Mouse (Mus musculus) cerebellum, postnatal 4 days (tissue): Measurements from ENCODE around the gene Cnot1.

Experiments
- DNase-seq, 2 experiments: peaks; one replicate each; pipeline ENCODE4 v3.0.0; 2022; ENCODE audit warnings: low spot score in 2 of 2, mixed read lengths in 1 of 2

The Cnot1 gene

DNA sequence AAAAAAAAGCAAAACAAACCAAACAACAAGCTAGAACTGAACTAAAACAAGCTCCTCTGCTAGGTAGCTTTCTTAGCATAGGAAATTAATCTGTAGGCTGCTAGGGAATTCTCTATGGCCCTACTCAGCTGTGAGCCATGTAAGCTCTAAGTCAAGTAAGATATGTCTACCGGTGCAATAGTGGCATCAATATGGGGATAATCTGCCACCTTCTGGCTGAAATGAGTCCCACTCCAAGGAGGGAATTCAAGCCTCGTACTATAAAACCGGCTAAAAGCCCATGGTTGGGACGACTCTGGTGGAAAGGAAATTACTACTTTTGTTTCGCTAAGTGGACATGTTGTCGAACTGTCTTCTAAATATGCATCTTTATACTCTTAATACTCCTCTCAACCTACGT lies 68.7 kb downstream of the Cnot1 start:
- DNase-seq = no peak

DNA sequence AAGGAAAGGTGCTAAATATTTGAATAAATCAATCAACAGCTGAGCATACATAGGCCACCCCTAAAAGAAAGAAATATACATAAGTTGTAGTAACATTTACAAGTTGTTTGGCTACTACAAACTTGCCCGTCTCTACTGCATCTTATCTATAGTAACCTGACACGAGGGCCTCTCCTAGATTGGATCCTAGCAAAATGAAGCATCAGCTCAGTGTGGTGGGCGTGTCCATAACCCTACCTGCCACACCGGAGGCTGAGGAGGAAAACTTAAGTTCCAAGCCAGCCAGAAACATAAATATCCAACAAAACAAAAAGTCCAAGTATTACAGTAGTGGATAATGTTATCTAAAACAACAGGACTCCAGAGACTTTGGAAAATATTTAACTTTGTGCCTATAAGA lies 79.6 kb downstream of the Cnot1 start:
- no peak for DNase-seq

- DNase-seq = no peak
Measured at GRCm38 (mm10) chr8:95716546-95717335, 90.5 kb downstream of the Cnot1 start.

- peak; percentile 60 to 79 for DNase-seq
Measured at GRCm38 (mm10) chr8:95715676-95716531, 91.4 kb downstream of the Cnot1 start, which contains the start of gene Setd6. Setd6 (plus strand) TSS chr8:95715881.

DNA sequence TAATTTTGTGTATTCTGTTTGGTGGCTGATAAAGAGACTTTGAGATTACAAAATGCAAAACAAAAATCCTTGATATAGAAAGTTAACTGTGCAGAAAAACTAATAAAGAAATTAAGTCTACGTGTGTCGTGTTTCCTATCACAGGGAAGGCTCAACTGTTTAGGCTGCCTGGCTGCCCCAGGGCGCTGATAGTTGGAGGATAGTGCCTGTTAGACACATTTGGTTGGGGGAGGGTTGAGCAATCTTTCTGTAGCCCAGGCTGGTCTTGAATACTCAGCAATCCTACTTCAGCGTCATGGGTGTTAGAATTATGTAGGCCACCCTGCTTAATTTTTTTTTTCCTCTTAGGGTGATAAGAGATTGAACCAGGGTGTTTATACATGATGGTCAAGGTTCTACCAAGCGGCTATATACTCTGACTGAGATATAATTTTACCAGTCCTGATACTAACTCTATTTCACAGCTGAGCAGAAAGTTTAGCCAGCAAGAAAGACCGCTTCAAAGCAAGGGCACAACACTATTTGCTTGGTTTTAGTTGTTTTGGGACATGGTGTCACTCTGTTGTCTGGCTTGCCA lies 92.3 kb downstream of the Cnot1 start:
- DNase-seq = no peak

- no peak for DNase-seq
Measured at GRCm38 (mm10) chr8:95714367-95714766, 92.9 kb downstream of the Cnot1 start.

- peak in 1 of 2 experiments; percentile 69 for DNase-seq
Measured at GRCm38 (mm10) chr8:95713100-95714010, 93.9 kb downstream of the Cnot1 start.

- no peak for DNase-seq
Measured at GRCm38 (mm10) chr8:95712395-95712794, 94.9 kb downstream of the Cnot1 start.

GRCm38 (mm10) chr8:95711029-95711428 lies 96.2 kb downstream of the Cnot1 start:
- DNase-seq = no peak

DNA sequence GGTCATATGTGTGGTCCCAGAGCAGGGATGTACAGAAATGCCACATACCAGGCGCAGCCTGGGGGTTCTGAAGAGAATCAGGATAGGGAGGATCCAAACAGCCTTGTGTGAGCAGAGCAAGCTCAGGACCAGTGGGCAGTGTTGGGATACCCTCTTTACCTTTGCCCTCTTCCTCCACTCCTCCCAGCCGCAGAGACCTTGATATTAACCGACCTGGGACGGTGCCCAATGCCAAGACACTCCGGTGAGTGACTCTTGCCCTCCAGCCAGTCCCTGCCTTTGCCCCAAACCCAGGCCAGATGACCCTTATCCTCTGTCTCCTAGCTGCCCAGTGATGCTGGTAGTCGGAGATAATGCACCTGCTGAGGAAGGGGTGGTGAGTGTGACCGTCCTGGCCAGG lies 97.7 kb downstream of the Cnot1 start:
- DNase-seq = no peak

DNA sequence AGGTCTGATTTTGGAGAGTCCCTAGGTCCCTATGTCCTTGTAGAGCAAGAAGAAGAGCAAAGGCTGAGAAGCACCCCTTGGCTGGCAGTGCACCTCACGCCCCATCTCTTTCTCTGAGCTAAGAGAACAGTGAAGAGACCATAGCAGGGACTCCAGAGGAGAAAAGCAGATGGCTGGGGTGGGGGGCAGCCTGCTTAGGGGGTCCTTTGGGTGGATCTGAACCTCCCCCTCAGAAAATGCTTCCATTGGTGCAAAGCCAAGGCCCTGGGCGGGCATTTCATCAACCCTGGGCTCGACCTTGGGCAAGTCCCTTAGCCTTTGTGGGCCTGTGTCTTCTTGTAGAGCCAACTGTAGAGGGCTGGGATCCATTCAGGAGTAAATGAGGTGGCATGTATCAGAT lies 102.7 kb downstream of the Cnot1 start:
- DNase-seq = peak in 1 of 2 experiments; percentile 16

- DNase-seq = peak; percentile 57 to 82
Measured at GRCm38 (mm10) chr8:95703461-95704260, 103.6 kb downstream of the Cnot1 start.

DNA sequence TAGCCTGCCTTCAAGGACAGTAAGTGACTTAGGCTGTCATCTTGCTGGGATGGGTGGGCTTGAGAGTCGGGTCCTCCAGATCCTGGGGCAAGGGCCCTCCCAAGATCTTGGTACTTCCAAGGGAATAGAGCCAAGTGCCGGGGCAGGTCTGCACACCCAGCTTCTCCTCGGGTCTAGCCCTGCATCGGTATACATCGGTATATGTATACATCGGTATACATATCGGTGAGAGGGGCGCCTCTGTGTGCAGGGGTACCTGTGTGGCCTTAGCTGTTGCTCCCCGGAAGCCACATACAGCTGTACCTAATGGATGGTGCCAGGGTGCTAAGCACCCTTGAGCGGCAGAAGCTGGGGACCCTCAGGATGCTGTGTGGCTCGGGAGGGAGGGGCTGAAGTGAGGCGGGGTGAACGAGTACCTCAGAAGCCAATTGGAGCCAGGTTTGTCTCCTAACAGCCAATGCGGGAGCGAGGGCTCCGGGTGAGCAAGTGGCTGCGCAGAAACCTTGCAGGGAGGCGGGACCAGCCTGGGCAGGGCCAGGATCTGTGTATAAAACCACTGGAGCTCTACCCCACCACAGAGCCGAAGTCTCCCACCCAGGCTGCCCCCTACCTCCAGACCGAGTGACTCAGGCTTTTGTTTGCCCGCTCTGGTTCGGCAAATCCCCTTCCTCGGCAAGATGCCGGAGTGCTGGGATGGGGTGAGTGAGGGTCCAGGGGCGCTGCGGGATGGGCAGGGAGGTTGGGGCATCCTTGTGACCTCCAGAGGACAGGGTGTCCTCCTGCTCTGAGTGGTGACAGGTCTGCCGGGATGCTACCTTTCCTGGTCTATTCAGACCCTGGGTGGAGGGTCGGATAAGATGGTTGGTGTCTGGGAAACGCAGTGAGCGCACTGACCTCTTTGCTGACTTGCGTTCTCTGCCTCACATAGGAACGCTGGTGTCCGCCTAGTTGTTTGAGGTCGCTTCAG lies 104.5 kb downstream of the Cnot1 start:
- DNase-seq = peak; percentile 71 to 84

GRCm38 (mm10) chr8:95701809-95702208 lies 105.5 kb downstream of the Cnot1 start:
- DNase-seq = peak in 1 of 2 experiments; percentile 14

- peak in 1 of 2 experiments; percentile 30 for DNase-seq
Measured at GRCm38 (mm10) chr8:95700282-95700681, 107.0 kb downstream of the Cnot1 start.

GRCm38 (mm10) chr8:95698179-95698578 lies 109.1 kb downstream of the Cnot1 start:
- DNase-seq = no peak

- DNase-seq = peak; percentile 91 to 93
Measured at GRCm38 (mm10) chr8:95697128-95697527, 110.1 kb downstream of the Cnot1 start.

DNA sequence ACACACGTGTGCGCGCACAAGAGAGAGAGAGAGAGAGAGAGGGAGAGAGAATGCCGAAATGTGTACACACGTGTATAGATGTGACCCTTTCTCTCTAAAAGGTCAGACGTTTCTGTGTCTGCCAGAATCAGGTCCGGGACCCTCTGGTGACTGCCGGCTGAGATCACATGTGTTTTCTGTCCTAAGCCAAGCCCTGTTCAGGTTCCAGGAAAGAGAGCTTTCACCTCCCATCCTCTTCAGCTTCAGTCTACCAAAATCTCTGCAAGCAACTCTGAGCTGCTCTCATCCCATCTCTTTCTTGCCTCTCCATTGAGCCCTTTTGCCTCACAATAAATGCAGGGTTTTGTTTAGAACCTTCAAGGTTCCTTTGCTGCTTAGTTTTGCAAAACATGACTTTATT lies 110.6 kb downstream of the Cnot1 start:
- DNase-seq = no peak

- DNase-seq = no peak
Measured at GRCm38 (mm10) chr8:95694631-95695030, 112.6 kb downstream of the Cnot1 start.
